40 mouse cellular contexts compared by ENCODE assay signal in genomic region chr11:49308547-49308946, GRCm38 (mm10). TPM values are rescaled to one million over a fixed set of nuclear protein-coding genes. Genes with fewer than 3 reads are reported as not detected.
"Had no signal": no experiment of that assay in that cellular context is flagged by ENCODE, and none has a peak within 500 bp of the region (broad histone marks: within the 10 kb centered on the region; RNA-seq: fewer than 3 reads in every experiment).

No protein-coding gene starts in this region.

RNA-seq across cellular contexts. Expression of gene Olfr10, which starts 4.0 kb away (rescaled TPM):
- total RNA-seq: left cerebral cortex, postnatal 10 days; left cerebral cortex, postnatal 14 days; left cerebral cortex, postnatal 25 days; left cerebral cortex, postnatal 36 days; left cerebral cortex, postnatal 4 days; liver, adult 2 months; megakaryocyte progenitor cell, adult 5-6 weeks; megakaryocyte, adult 5-6 weeks; megakaryocyte-erythroid progenitor cell, adult 5-6 weeks; midbrain, postnatal 0 days; monocyte, adult 5-6 weeks had no signal
- polyA plus RNA-seq: limb, embryonic 10.5 days; limb, embryonic 11.5 days; limb, embryonic 12.5 days; limb, embryonic 13.5 days; limb, embryonic 14.5 days; limb, embryonic 15.5 days; liver, adult 2 months; liver, embryonic 11.5 days; liver, embryonic 12.5 days; liver, embryonic 13.5 days; liver, embryonic 14.5 days; liver, embryonic 15.5 days; liver, embryonic 16.5 days; liver, postnatal 0 days; lung, adult 2 months; lung, embryonic 14.5 days; lung, embryonic 15.5 days; lung, embryonic 16.5 days; lung, postnatal 0 days; macrophage; midbrain, embryonic 10.5 days; midbrain, embryonic 11.5 days; midbrain, embryonic 12.5 days; midbrain, embryonic 13.5 days; midbrain, embryonic 14.5 days; midbrain, embryonic 15.5 days; midbrain, embryonic 16.5 days; midbrain, postnatal 0 days; myocyte; neural tube, embryonic 11.5 days; neural tube, embryonic 12.5 days had no signal

RNA-seq across cellular contexts. Expression of gene Olfr1391, which starts 14.0 kb away (rescaled TPM):
- total RNA-seq: left cerebral cortex, postnatal 10 days; left cerebral cortex, postnatal 14 days; left cerebral cortex, postnatal 25 days; left cerebral cortex, postnatal 36 days; left cerebral cortex, postnatal 4 days; liver, adult 2 months; megakaryocyte progenitor cell, adult 5-6 weeks; megakaryocyte, adult 5-6 weeks; megakaryocyte-erythroid progenitor cell, adult 5-6 weeks; midbrain, postnatal 0 days; monocyte, adult 5-6 weeks had no signal
- polyA plus RNA-seq: limb, embryonic 10.5 days; limb, embryonic 11.5 days; limb, embryonic 12.5 days; limb, embryonic 13.5 days; limb, embryonic 14.5 days; limb, embryonic 15.5 days; liver, adult 2 months; liver, embryonic 11.5 days; liver, embryonic 12.5 days; liver, embryonic 13.5 days; liver, embryonic 14.5 days; liver, embryonic 15.5 days; liver, embryonic 16.5 days; liver, postnatal 0 days; lung, adult 2 months; lung, embryonic 14.5 days; lung, embryonic 15.5 days; lung, embryonic 16.5 days; lung, postnatal 0 days; macrophage; midbrain, embryonic 10.5 days; midbrain, embryonic 11.5 days; midbrain, embryonic 12.5 days; midbrain, embryonic 13.5 days; midbrain, embryonic 14.5 days; midbrain, embryonic 15.5 days; midbrain, embryonic 16.5 days; midbrain, postnatal 0 days; myocyte; neural tube, embryonic 11.5 days; neural tube, embryonic 12.5 days had no signal

RNA-seq across cellular contexts. Expression of gene Olfr1392, which starts 23.5 kb away (rescaled TPM):
- total RNA-seq: left cerebral cortex, postnatal 36 days; liver, adult 2 months; megakaryocyte progenitor cell, adult 5-6 weeks; megakaryocyte, adult 5-6 weeks; megakaryocyte-erythroid progenitor cell, adult 5-6 weeks; monocyte, adult 5-6 weeks had no signal
- polyA plus RNA-seq: limb, embryonic 10.5 days; limb, embryonic 11.5 days; limb, embryonic 13.5 days; liver, embryonic 11.5 days; liver, embryonic 12.5 days; liver, embryonic 13.5 days; liver, embryonic 15.5 days; liver, embryonic 16.5 days; liver, postnatal 0 days; lung, embryonic 14.5 days; lung, embryonic 15.5 days; lung, embryonic 16.5 days; lung, postnatal 0 days; midbrain, embryonic 11.5 days; midbrain, embryonic 13.5 days; midbrain, embryonic 14.5 days; midbrain, embryonic 16.5 days; myocyte; neural tube, embryonic 11.5 days; neural tube, embryonic 12.5 days had no signal

RNA-seq across cellular contexts. Expression of gene Olfr1390, which starts 26.4 kb away (rescaled TPM):
- total RNA-seq: left cerebral cortex, postnatal 10 days; left cerebral cortex, postnatal 14 days; left cerebral cortex, postnatal 25 days; left cerebral cortex, postnatal 36 days; left cerebral cortex, postnatal 4 days; liver, adult 2 months; megakaryocyte progenitor cell, adult 5-6 weeks; megakaryocyte, adult 5-6 weeks; megakaryocyte-erythroid progenitor cell, adult 5-6 weeks; midbrain, postnatal 0 days; monocyte, adult 5-6 weeks had no signal
- polyA plus RNA-seq: limb, embryonic 10.5 days; limb, embryonic 11.5 days; limb, embryonic 12.5 days; limb, embryonic 13.5 days; limb, embryonic 14.5 days; limb, embryonic 15.5 days; liver, adult 2 months; liver, embryonic 11.5 days; liver, embryonic 12.5 days; liver, embryonic 13.5 days; liver, embryonic 14.5 days; liver, embryonic 15.5 days; liver, embryonic 16.5 days; liver, postnatal 0 days; lung, adult 2 months; lung, embryonic 14.5 days; lung, embryonic 15.5 days; lung, embryonic 16.5 days; lung, postnatal 0 days; macrophage; midbrain, embryonic 10.5 days; midbrain, embryonic 11.5 days; midbrain, embryonic 12.5 days; midbrain, embryonic 13.5 days; midbrain, embryonic 14.5 days; midbrain, embryonic 15.5 days; midbrain, embryonic 16.5 days; midbrain, postnatal 0 days; myocyte; neural tube, embryonic 11.5 days; neural tube, embryonic 12.5 days had no signal

RNA-seq across cellular contexts. Expression of gene Olfr1393, which starts 30.4 kb away (rescaled TPM):
- total RNA-seq: megakaryocyte, adult 5-6 weeks; megakaryocyte-erythroid progenitor cell, adult 5-6 weeks; monocyte, adult 5-6 weeks had no signal
- polyA plus RNA-seq: limb, embryonic 10.5 days; limb, embryonic 11.5 days; limb, embryonic 12.5 days; limb, embryonic 13.5 days; limb, embryonic 15.5 days; liver, embryonic 11.5 days; liver, embryonic 13.5 days; liver, embryonic 15.5 days; lung, adult 2 months; lung, embryonic 14.5 days; lung, embryonic 15.5 days; lung, postnatal 0 days; macrophage; midbrain, embryonic 11.5 days; midbrain, embryonic 13.5 days; midbrain, embryonic 15.5 days; midbrain, embryonic 16.5 days; myocyte; neural tube, embryonic 12.5 days had no signal
